Mouse (Mus musculus) kidney, postnatal 10 days (tissue): ENCODE measurements around the gene Tjap1.

Experiments used
- DNase-seq: peaks from one replicate; pipeline ENCODE4 v3.0.0; 2021; ENCODE audit warnings: mixed read lengths

Tjap1 gene

GRCm38 (mm10) chr17:46252571-46253451 is 30.0 kb downstream of the Tjap1 start:
- peak; percentile 60 for DNase-seq

- no peak for DNase-seq
Observed at GRCm38 (mm10) chr17:46251174-46251573, 31.7 kb downstream of the Tjap1 start.

- DNase-seq: no peak
Observed at GRCm38 (mm10) chr17:46248189-46248522, 34.7 kb downstream of the Tjap1 start.

- DNase-seq: peak; percentile 98
Observed at GRCm38 (mm10) chr17:46247512-46248188, 35.2 kb downstream of the Tjap1 start, which contains the start of the genes Polr1c and Yipf3. Gene Polr1c (minus strand): TSS chr17:46248054. Gene Yipf3 (plus strand): TSS chr17:46248080.

- DNase-seq: no peak
Observed at GRCm38 (mm10) chr17:46244579-46244978, 38.2 kb downstream of the Tjap1 start.

- DNase-seq: no peak
Observed at GRCm38 (mm10) chr17:46243624-46244023, 39.2 kb downstream of the Tjap1 start.

GRCm38 (mm10) chr17:46242993-46243392 is 39.8 kb downstream of the Tjap1 start:
- no peak for DNase-seq

DNA sequence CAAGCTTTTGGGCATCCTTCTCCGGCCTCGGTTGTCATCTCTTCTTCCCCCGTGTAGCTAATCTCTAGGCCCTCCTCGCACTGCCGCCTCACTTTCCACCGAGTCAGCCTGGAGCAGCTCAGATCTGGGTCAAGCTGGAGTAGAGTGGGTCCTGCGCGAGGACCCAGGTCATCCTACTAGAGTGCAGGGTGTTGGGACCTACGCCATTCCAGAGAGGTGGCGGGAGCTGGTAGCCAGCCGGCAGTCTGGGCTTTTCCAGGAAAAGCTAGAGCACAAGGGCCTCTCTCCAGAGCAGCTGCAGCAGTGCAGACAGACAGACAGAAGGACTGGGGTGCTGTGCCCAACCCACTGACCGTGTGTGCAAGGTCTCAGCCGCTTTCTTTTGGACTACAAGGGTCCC is 40.6 kb downstream of the Tjap1 start:
- no peak for DNase-seq

DNA sequence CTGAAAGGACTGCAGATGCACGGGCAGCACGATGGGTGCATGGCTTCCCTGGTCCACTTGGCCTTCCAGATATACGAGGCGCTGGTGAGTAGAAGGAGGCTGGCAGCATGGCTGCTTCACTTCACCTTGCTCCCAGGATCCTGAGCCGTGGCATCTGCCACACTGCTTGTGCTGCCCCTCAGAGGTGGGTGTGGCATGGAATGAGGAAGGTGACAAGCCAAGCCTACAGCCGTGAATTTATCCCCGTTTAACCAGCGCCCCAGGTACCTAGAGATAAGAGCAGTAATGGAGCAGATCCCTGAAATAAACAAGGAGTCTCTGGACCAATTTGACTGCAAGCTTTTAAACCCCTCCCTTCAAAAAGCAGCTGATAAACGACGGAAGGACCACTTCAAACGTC is 41.4 kb downstream of the Tjap1 start:
- no peak for DNase-seq

DNA sequence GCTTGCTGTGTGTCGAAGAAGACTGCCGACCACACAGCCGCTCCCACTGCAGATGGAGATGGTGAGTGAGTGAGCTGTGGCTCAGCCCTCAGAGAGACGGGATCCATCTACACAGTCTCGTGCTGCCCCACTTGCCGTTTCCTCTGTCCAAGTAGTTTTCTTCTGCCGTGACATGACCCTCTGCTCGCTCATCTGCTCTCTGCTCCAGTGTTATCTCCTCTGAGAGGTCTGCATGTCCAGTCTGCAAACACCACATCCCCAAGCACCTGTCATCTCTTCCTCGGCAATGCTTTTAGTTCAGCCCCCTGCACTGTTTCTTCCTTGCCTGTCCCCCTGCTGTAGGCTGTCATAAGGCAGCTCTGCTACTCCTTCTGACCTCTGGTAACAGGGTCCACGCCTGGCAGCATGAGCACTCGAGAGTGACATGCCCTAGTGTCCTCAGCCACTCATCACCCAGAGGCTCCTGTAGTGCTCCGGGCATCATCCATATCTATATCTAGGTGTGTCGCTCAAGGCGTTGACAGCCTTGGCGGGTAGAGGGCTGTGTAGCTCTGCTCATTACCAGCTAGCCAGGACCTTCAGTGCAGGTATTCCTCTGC is 43.2 kb downstream of the Tjap1 start:
- no peak for DNase-seq

DNA sequence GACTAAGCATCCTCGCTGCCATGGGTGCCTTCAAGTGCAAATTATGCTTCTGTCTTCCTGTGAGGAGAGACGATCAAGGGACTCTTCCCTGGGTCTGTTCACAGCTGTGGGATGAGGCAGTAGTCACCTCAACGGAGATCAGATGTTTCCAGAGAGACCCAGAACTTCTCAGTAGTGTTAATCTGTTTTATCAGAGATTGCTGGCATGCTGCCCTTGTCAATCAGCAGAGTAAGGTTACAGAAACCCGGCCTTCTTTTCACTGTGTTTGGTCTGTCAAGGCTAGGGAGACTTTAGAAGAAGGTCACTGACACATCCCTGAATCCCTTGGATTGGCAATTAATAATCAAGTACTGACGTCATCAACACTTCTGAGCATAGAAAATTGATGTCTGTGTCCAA is 45.3 kb downstream of the Tjap1 start:
- DNase-seq: no peak

GRCm38 (mm10) chr17:46237079-46237478 is 45.7 kb downstream of the Tjap1 start:
- no peak for DNase-seq

GRCm38 (mm10) chr17:46236067-46236466 is 46.8 kb downstream of the Tjap1 start:
- no peak for DNase-seq

DNA sequence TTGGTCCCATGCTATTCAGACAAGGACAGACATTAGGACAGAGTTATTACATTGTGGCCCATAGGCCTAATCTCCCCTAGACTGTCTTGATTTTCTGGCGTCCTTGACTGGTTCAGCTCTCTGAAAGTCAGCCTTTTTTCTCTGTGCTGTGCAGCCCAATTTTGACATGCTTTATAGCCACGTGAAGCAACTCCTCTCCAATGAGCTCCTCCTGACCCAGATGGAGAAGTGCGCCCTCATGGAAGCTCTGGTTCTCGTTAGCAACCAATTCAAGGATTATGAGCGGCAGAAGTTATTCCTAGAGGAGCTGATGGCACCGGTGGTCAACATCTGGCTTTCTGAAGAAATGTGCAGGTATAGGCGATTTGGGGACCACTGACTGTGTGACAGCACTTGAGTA is 55.2 kb downstream of the Tjap1 start:
- DNase-seq: no peak

- DNase-seq: no peak
Observed at GRCm38 (mm10) chr17:46221601-46222000, 61.2 kb downstream of the Tjap1 start.

- DNase-seq: peak; percentile 69
Observed at GRCm38 (mm10) chr17:46210550-46210949, 72.3 kb downstream of the Tjap1 start.
